Mouse (Mus musculus) thymus, postnatal 36 days (tissue): ENCODE measurements at regions not wholly inside any gene's neighbourhood (a gene's known extent, or its start where the extent isn't known, plus 50 kb on each side); places are given as distances from the start of the nearest gene placed in this dataset.

Source experiments
- DNase-seq, 2 experiments: peaks; one replicate each; pipeline ENCODE4 v3.0.0; 2022; ENCODE audit warnings: mixed read lengths in 2 of 2

DNA sequence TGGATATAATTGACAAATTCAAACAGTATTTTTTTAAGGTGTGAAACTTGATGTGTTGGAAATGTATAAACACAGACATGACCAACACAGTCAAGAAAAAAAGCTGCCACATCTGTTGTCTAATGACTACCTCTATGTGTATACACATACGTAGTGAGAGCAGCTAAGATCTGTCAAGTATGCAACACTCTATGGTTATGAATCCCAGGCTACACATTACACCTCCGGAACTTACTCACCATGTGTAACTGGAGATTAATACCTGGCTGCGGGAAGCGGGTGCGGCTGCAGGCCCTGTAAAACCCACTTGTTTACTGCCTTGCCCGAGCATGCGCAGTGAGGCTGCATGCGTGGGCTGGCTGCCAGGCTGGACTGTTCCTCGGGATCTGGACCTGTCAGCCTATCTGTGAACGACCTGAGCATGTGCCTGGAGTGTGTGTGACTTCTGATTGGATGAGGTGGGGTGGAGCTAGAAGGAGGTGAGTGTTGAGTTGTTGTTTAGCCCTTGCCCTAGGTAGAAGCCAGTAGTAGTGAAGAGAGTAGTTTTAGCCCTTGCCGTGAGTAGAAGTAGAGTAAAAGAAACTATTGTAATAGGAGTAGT lies 211.1 kb downstream of the Sp3 start:
- no peak for DNase-seq

DNA sequence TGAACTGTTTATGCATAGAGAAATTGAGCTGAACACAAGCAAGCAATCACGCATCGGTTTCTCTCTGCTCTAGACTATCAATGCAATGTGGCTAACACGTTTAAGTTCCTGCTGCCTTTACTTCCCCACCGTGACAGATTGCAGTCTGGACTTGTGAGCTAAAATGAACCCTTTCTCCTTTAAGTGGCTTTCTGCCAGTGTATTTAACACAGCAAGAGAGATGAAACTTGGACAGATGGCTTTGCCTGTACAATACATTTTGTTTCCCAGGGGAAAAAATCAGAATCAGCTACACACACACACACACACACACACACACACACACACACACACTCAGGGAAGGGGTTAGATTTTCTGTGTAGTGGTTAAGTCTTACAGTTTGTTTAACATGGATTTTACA lies 206.8 kb downstream of the Sp3 start:
- no peak for DNase-seq

DNA sequence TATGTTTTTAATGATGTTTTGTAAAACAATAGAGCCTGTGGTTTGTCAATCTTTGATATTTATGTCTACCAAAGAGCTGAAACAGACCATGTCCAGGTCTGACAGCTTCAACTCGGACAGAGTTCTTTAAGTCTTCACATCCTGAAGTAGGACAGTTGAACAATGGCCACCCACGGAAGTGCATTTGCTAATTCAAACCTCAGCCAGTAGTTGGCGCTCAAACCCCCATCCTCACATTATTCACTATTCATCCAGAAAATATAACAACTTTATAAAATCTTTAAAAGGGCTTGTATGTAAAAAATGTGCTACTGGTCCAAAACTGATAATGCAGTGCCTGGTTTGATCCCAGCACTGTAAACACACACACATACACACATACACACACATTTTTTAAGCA lies 202.9 kb downstream of the Sp3 start:
- peak; percentile 14 to 39 for DNase-seq

DNA sequence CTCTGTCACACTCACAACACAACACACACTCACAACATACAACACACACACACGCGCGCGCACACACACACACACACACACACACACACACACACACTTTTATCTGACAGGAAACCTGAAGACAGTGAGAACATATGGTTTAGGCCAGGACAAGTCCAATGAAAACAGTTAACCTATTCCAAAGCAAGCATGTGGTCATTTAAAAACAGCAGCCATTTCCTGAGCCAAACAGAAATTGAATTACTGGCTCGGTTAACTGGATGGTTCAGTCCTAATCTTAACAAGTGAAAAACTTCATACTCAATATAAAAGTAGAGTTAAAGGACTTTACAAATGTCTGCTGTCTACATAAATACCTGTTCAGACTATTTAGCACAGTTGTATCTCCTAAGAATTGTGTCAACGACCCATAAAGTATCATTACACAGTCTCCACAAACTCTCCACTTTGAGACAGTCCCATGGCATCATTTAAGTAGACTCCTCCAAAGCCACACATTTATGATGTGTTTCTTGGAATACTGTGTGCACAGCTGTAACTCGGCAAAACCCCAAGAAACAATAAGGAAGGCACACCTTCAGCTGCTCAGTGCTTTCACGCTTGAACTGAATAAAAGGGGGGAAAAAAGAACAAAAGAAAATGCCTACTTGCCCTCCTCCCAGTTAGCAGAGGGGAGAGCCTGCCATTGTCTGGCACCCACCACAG lies 202.3 kb downstream of the Sp3 start:
- DNase-seq: no peak

DNA sequence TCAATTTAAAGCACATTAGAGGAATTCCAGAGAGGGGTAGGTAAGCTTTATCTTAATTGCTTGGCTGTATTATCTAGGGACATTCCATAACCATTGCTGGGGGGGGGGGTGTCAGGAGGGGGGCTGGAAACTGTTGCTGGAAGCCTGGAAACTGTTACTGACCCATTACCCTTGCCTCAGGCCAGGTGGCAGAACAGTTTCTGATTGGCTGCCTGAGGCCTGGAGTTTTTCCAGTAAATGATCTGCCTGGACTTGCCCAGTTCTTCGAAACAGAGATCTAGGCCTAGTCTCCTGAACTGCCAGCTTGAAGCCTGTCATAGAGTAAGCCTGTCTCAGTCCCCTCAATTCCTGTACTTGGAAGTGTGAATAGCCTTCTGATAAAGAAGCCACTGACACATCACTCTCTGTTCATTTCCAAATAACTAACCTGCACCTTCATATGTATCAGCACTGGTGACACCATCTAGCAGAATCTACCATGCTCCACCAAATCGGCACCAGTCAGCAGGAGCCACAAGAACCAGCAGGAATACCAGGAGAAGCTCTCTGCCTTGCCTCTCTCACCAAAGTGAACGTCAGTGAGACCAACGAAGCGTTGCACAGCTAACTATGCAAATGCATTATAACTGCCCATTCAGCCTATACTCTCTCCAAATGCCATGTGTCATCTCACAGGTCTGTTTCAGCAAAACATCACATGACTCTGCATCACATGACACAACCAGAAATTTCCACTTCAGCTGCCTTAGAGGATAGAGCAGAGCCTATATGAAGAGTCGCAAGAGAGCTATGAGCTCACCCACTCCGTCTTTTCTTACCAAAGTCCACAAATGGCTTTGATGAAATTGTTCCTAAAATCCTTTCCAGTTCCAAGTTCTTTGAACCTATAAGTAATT lies 200.7 kb downstream of the Sp3 start:
- no peak for DNase-seq

DNA sequence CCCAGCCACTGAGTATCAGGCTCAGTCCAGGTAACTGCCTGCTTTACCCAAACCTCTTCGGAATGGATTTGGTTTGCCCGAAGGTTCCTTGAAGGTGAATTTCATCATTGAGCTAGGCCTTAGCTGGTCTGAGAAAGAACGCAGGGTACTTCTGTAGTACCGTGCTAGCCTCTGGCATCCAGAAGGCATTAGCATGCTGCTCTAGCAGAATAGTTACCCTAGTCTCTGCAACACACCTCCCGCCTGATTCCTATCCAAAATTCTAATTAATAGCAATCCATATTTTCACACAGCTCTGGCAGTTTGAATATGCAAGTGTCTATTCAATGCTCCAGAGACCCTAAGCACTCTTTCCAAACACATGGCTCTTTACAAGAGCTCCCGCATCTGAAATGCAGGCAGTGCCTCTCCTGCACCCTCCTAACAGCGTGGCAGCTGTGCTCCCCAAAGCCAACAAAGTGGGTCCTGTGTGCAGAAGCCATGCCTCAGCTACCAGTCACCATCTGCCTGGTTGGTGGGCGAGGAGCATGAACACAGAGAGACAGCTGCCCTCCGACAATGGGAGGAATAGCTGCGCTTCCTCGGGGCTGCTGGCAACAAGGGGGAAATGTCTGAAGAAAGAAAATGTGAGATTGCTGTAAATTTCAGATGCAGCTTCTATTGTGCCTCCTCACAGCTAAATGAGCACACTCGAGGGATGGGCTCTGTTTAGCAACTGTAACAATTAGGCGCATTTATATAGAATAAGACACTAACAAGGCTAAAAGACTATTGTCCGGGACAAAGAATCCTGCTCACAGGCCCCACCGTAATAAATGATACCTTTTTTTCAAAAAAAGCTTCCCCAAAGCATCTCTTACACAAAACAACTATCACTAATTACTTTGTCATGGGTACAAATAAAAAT lies 198.6 kb downstream of the Sp3 start:
- DNase-seq: no peak

DNA sequence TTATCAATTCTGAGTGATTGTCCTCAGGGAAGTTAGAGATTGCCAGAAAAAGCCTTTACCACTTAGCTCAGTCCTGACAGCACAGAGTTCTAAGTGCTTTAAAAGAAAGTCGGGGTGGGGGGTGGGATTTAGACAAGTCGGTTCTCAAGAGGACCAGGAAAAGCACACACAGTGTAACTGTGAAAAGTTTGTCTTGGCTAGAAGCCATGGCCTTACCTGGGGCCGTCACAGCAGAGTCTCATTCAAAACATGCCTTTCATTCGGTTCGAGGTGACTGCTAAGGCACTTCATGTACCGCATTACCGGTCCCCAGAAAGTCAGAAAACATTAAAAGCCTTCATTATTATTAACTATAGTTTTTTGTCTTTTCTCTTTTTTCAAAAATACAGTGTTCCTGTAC lies 197.9 kb downstream of the Sp3 start:
- no peak for DNase-seq

DNA sequence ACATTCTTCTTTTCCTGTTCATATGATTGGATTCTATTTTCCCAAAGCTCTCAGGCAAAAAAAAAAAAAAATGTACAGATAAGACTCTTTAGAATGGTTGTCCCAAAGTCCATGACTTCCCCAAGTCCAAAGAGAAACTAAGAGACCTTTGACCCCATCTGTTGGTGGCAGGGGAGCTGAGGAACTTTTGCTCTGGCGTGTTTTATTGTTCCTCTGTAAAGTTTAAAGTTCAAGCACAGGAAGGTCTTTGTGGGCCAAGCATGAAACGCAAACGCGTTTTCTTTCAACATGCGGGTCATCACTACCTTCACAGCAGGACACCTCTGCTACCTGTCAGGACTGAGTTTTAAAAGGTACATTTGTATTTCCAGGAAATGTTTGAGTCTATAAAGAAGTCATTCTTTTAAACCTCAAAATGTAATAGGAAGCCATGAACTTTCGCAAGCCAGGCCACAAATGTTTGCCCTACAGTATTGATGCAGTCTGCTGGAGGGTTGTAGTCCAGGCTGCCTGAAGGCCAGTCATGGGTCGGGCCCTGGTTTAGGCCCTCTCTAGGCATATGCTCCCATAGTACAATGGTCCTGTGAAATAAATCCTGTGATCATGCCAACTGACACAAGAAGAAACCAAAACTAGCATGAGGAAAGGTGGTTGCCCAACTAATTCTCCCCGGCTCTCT lies 194.7 kb downstream of the Sp3 start:
- DNase-seq: no peak

DNA sequence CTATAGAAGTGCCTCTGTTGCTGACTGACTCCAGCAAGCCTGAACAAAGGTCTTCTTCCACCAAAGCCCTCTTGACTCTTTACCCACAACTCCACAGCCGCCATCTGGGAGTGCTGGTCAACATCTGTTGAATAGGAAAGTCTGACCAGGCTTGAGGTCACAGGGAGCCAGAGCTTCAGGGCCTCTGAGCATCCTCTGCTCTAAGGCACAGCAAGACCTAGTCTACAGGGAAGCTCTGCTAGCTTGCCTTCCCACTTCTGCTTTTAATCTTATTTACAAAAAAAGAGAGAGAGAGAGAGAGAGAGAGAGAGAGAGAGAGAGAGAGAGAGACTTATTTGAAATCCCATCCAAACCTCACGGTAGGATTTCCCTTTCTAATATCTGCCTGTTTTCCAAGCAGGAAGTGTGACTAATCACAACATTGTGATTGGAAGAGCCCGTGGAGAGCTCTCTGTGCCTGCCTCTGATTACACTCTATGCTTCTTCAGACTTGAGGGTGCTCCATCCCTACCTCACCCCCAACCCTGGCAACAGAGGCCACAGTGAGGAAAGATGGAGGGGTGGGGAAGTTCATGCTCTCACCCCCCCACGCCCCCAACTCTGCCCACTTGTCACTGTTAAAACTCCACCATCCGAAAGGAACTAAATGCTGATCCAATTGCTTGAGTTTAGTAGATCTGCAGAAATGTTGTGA lies 194.1 kb downstream of the Sp3 start:
- DNase-seq: no peak

DNA sequence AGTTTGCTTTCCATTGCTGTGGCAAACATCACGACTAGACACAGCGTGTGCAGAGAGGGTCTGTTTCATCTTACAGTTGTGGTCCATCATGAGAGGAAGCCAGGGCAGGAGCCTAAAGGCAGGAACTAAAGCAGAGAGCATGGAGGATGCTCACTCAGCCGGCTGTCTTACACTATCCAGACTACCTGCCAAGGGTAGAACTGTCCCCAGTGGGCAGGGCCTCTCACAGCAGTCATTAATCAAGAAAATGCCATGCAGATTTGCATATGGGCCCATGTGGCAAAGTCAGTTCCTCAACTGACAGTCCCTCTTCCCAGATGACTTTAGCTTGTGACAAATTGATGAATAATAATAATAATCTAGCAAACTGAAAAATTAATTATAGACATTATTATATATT lies 192.6 kb downstream of the Sp3 start:
- DNase-seq: no peak

DNA sequence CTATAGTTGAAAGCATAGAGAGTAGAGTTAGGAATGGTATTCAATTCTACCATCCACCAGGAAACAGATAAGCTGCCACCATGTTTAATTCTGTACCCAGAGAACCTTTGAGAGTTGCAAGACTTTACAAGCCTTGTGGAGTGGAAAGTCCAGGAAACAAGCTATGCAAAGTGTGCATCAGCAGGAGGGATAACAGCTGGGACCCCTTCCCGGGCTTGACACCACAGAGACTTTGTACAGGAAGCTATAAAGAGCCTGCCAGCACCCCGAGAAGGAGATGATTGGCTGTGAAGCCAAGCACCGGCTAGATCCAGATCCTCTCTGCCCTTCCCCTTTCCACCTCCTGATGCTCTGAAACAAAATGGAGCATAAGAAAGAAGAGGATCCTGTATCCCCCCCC lies 188.8 kb downstream of the Sp3 start:
- DNase-seq: no peak

DNA sequence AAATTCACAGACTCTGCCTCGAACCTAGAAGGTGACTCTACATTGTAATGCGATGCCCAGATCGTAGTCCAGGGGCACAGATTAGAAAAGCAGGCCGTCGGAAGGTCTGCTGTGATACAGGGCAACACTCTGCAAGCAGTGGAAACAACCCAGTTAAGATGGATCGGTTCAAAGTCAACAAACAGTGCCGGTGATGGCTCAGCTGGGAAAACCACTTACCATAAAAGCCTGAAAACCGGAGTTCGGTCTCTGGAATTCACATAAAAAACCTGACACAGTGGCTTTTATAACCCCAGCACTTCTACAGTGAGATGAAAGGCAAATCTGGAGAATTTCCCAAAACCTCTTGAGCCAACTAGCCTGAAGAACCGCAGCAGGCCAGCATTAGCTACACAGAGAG lies 186.8 kb downstream of the Sp3 start:
- DNase-seq: no peak

DNA sequence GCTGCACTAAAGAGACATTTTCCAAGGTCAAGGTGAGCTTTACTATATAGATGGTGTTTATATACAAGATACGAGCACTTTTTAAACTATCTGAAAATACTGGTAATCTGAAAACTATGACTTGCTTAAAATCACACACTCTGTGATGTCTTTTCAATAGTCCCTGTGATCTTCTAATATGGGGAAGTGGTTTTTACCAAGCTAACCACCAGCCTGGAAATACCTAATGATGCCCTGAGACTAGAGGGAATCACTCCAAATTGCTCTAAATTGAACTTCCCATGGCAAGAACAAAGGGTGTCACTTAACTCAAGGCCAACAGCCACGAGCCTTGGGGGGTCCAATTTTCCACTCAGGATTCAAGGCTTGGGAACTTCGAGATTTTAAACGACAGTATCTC lies 185.7 kb downstream of the Sp3 start:
- DNase-seq: no peak

DNA sequence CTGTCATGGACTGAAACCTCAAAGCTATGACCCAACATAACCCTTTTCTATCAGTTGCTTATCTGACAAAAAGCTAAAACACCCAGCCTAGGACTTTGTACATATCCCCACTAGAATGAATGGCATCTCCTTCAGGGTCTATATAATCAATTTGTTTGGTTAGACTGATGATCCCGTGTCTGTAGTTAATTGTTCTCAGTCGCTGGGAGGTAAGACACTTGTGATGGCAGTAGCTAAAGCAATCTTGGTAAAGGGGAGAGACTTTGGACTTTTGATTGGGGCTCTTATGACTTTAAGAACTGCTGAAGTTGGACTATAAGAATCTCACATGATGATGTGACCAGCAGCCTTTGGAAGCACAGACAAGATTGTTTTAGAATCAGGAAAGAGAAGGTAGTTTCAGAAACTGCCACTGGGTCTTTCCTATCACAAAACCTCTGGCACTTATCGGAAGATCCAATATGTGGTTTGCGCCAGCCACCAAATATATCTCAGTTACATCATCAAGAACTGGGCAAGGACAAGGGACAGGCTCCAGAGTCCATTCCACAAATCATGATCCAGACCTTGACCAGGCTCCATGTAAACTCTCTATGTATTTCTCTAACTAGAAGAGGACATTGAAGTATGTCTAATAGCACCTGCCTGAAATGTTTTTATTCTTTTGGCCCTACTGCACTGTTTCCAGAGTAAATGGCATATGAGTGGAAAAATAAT lies 183.1 kb downstream of the Sp3 start:
- no peak for DNase-seq

DNA sequence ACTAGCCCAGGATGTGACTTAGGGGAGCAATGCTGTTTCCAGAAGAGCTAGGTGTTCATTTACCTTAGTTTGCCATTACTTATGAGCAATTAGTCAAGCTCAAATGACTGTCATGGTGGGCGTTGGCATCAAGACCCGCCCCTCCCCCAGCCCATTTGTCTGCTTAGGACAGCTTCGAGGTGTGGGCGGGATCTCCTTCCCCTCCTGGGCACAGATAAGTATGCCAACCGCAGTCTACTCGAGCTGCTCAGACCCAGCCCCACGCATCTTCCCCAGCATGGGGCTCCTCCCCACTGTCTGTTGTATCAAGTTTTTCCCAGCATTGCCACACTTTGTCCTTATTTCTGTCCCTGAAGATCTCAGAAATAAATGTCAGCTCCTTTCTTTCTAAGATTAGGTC lies 179.6 kb downstream of the Sp3 start:
- no peak for DNase-seq

DNA sequence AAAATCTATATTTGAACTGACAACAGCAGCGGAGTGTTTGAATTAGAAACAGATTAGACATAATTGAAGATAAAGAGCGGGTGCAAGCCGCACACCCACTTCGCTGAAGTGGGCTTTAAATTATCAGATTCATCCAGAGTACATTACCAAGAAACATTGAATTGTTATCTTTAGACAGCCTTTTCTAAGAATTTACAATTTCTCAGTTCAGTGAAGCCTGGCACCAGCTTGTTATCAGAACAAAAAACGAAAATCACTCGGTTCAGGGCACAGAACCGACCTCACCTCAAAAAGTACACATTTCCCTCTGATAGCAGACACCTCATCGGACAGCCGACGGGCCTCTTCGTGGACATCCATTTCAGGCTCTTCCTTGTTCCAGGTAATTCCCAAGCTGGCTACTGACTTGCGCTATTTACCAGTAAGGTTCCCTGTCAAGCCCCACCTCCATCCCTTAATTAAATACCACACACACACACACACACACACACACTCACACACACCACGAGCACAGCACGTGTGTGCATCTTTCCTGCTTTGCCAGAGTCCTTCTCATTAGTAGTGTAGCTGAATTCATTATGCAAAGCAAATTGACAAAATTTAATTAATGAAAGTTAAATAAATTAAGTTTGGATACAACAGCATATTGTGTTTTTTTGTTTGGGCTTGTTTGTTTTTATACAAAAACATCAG lies 166.8 kb downstream of the Sp3 start:
- DNase-seq: no peak

DNA sequence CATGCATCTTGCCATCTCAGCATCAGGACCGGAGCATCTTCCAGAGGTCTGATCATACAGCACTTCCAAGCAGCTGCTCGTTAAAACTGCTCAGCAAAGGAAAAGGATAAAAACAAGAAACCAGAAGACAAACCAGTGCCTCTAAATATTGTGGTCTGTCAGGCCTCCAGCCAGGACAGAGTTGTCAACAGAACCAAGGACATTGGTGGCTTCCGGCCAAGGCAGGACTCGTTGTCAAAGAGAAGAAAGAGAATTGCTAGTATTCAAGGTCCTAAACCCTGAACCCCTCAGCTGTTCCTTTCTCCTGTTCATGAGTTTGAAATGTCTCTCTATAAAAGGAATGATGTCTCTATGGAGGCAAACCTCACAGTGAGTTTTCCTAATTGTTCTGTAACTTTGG lies 155.0 kb downstream of the Sp3 start:
- no peak for DNase-seq

DNA sequence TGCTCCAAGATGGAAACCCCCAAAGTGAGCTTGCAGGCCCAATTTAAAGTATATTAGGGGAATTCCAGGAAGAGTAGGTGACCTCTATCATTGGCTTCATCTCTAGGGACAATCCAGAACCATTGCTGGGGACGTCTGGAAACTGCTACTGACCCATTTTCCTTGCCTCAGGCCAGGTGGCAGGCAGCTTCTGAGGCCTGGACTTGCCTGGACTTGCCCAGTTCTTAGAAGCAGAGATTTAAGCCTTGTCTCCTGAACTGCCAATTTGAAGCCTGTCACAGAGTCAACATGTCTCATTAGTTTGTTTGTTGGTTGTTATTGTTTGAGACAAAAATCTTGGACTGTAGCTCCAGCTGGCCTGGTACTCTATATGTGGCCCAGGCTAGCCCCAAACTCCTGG lies 151.1 kb downstream of the Sp3 start:
- DNase-seq: no peak

DNA sequence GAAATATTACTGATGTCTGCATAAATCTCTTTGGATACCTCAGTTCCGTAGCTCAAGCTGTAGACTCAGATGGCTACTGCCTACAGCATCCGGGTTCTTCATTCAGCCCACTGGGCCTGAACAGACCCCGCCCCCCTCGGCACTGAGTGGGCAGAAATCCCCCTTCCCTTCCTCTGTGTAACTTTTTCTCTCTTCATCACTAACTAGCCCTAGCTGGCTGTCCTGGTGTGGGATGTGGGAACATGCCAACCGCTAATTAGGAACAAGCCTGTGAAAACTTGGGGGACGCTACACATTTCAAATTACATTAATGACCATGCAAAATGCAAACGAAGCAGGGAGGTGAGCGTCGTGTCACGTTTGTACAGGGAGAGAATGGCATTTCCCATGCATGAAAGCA lies 147.5 kb downstream of the Sp3 start:
- DNase-seq: no peak

DNA sequence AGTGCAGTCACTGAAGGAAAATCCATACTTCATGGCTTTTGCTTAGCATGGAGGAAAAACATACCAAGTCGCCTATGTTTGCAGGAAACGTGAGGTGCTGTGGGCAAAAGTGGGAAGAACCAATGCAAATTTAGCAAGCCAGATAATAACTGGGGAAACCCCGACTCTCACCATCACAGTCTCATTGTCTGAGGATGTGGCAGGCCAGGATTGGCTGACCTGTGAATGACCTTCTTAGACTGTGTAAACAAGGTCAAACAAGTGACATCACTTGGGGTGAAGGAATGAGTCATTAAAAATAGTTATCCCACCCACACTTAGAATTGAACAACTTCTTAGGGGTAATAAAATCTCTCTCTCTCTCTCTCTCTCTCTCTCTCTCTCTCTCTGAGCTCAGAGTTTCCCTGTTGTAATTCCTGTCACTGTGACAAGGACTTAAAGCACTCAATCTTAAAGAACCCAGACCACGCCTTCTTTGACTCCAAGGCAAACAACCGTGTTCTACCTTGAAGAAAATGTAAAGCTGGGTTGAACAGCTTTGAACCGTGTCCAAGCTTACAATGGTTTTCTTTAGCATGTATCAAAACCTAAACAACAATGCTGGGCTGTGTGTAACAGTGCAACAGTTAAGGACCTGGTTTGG lies 142.0 kb downstream of the Sp3 start:
- no peak for DNase-seq
